Mouse (Mus musculus) layer of hippocampus, adult 2 months (tissue): ENCODE data around the gene Zkscan8. TPM values are rescaled to one million over a fixed set of nuclear protein-coding genes. Genes with fewer than 3 reads are reported as not detected.
A peak's percentile ranks its signal among the peaks of the same experiment; 100 is the strongest.
"Not testable (repeated sequence)": the region's sequence is repeated elsewhere in the genome, so short reads cannot be mapped to it uniquely, and the experiment has no call there.

Source experiments
- DNase-seq, 2 experiments: peaks; one replicate each; pipeline ENCODE4 v3.0.0; 2022; ENCODE audit warnings: low spot score in 2 of 2
- H3K27ac ChIP-seq: fragments of 200-600 bp; 2 replicates; pipeline ENCODE4 v1.8.1; 2022
- H3K4me3 ChIP-seq: fragments of 200-600 bp; 2 replicates; pipeline ENCODE4 v1.8.1; 2022; ENCODE audit warnings: mild to moderate bottlenecking
- CTCF ChIP-seq: fragments of 200-600 bp; conservative IDR thresholded peaks from 2 replicates; pipeline ENCODE4 v1.8.1; 2022; ENCODE audit warnings: antibody characterized with exemption, mild to moderate bottlenecking, moderate library complexity
- long read RNA-seq, 2 experiments: library from polyadenylated mRNA; stranded (forward); transcript quantifications; one replicate each; pipeline ENCODE4 v2.0.0; 2021; ENCODE audit warnings: borderline mapping rate in 2 of 2
- total RNA-seq, 2 experiments: library from RNA; stranded (reverse); gene quantifications; 2 replicates each; pipeline ENCODE4 v1.2.3; 2021

The Zkscan8 gene
- 10 to 100 TPM; 20.2 to 23.4 TPM for total RNA-seq
- long read RNA-seq, experiment 1, partial matches to known transcripts: 0 of 4 reads
- long read RNA-seq, experiment 1, other reads (novel, unspliced or antisense): 4 of 4 reads
- long read RNA-seq, experiment 2, full-length matches to known transcripts: 1 of 4 reads
- long read RNA-seq, experiment 2, partial matches to known transcripts: 1 of 4 reads
- long read RNA-seq, experiment 2, other reads (novel, unspliced or antisense): 2 of 4 reads

GRCm38 (mm10) chr13:21530781-21531201 is at the start of gene Zkscan8:
Zkscan8 (minus strand) TSS chr13:21531120.
- no peak for TF ChIP-seq CTCF
- DNase-seq: peak; percentile 81 to 82
- peak within 1 kb of the TSS; percentile 95 for H3K4me3 ChIP-seq
- H3K27ac ChIP-seq: peak within 1 kb of the TSS; percentile 94

GRCm38 (mm10) chr13:21559793-21560192 is 28.9 kb upstream of the Zkscan8 start, which contains the start of gene Olfr1535:
Olfr1535 (minus strand) TSS chr13:21559893.
- no peak within 1 kb of the TSS for H3K4me3 ChIP-seq
- no peak for TF ChIP-seq CTCF
- DNase-seq: no peak

GRCm38 (mm10) chr13:21550416-21551110 is 19.6 kb upstream of the Zkscan8 start:
- no peak for TF ChIP-seq CTCF
- no peak overlapping the region for H3K27ac ChIP-seq
- no peak for DNase-seq
- no peak overlapping the region for H3K4me3 ChIP-seq

More at GRCm38 (mm10) chr13:21559793-21560192, 28.9 kb upstream of the Zkscan8 start, which contains the start of gene Olfr1535:
- no peak within 1 kb of the TSS for H3K27ac ChIP-seq

- DNase-seq: no peak
- no peak overlapping the region for H3K4me3 ChIP-seq
- H3K27ac ChIP-seq: no peak overlapping the region
- no peak for TF ChIP-seq CTCF
These were observed 18.6 kb upstream of the Zkscan8 start for GRCm38 (mm10) chr13:21549487-21549886.

GRCm38 (mm10) chr13:21542708-21543107 is 11.8 kb upstream of the Zkscan8 start, which contains the start of gene Olfr1366:
Olfr1366 (minus strand) TSS chr13:21542808.
- Histone ChIP-seq H3K27ac (no peak within 1 kb of the TSS), H3K4me3 (no peak within 1 kb of the TSS)
- no peak for DNase-seq
- no peak for TF ChIP-seq CTCF

GRCm38 (mm10) chr13:21530136-21530535 is 784 bp downstream of the Zkscan8 start:
- no peak for DNase-seq
- H3K4me3 ChIP-seq: peak overlapping the region; percentile 95
- H3K27ac ChIP-seq: no peak overlapping the region
- TF ChIP-seq CTCF: no peak

- H3K27ac ChIP-seq: peak overlapping the region; percentile 88
- H3K4me3 ChIP-seq: peak overlapping the region; percentile 66
- DNase-seq: peak; percentile 79 to 83
- TF ChIP-seq CTCF: no peak
These were observed 24.7 kb downstream of the Zkscan8 start for GRCm38 (mm10) chr13:21506221-21506649.

- Histone ChIP-seq H3K27ac (no peak overlapping the region), H3K4me3 (no peak overlapping the region)
- TF ChIP-seq CTCF: no peak
- DNase-seq: no peak
These were observed 28.6 kb downstream of the Zkscan8 start for GRCm38 (mm10) chr13:21502296-21502695.

GRCm38 (mm10) chr13:21501182-21501581 is 29.7 kb downstream of the Zkscan8 start, which contains the start of gene Gm11273:
Gm11273 (minus strand) TSS chr13:21501418.
- not testable (repeated sequence) for DNase-seq, H3K27ac ChIP-seq, H3K4me3 ChIP-seq

GRCm38 (mm10) chr13:21495080-21495479 is 35.8 kb downstream of the Zkscan8 start, which contains the start of gene AK157302:
AK157302 (plus strand) TSS chr13:21495223.
- no peak for TF ChIP-seq CTCF
- no peak within 1 kb of the TSS for H3K4me3 ChIP-seq
- no peak for DNase-seq
- H3K27ac ChIP-seq: no peak within 1 kb of the TSS

GRCm38 (mm10) chr13:21492847-21493246 is 38.1 kb downstream of the Zkscan8 start:
- H3K27ac ChIP-seq: no peak overlapping the region
- TF ChIP-seq CTCF: no peak
- H3K4me3 ChIP-seq: no peak overlapping the region
- no peak for DNase-seq

GRCm38 (mm10) chr13:21486881-21487280 is 44.0 kb downstream of the Zkscan8 start:
- Histone ChIP-seq H3K27ac (no peak overlapping the region), H3K4me3 (no peak overlapping the region)
- TF ChIP-seq CTCF: no peak
- no peak for DNase-seq
